Mouse (Mus musculus) CH12.LX (cell line): ENCODE measurements around the gene Ascl2. TPM values are rescaled to one million over a fixed set of nuclear protein-coding genes. Genes with fewer than 3 reads are reported as not detected.

Experiments used
- DNase-seq: peaks from one replicate; pipeline ENCODE4 v3.0.0-alpha.2; 2013; ENCODE audit errors: extremely low read depth
- H3K27ac ChIP-seq: 2 replicates; pipeline ENCODE4 v1.5.1; 2012; ENCODE audit warnings: low read depth, mild to moderate bottlenecking, control low read depth, moderate library complexity; ENCODE audit not compliant: insufficient read depth
- H3K27me3 ChIP-seq: replicated peaks from 2 replicates; pipeline ENCODE3; 2012; ENCODE audit warnings: inconsistent platforms
- H3K36me3 ChIP-seq, 2 experiments: replicated peaks in 1 of 2; 2 replicates each; pipeline versions ENCODE3 to v1.6.1; 2012; ENCODE audit warnings: inconsistent platforms in 1 of 2, low read length in 1 of 2, mild to moderate bottlenecking in 1 of 2, mixed read lengths in 1 of 2, moderate library complexity in 1 of 2; ENCODE audit not compliant: control insufficient read depth in 1 of 2, insufficient read depth in 1 of 2
- H3K4me1 ChIP-seq, 2 experiments: 2 replicates each; pipeline ENCODE4 v1.6.1; 2012; ENCODE audit warnings: inconsistent platforms in 1 of 2, moderate library complexity in 1 of 2; ENCODE audit not compliant: insufficient read depth in 2 of 2, control insufficient read depth in 1 of 2
- H3K4me2 ChIP-seq: 2 replicates; pipeline ENCODE4 v1.6.1; 2012; ENCODE audit warnings: low read depth, mild to moderate bottlenecking, control low read depth; ENCODE audit not compliant: poor library complexity, insufficient read depth, severe bottlenecking
- H3K4me3 ChIP-seq, 3 experiments: fragments of 150-350 bp in 1 of 3; sonication (generic) in 1 of 3; replicated peaks in 1 of 3; 2 replicates each; pipeline versions ENCODE3 to v1.5.1; 2011 to 2012; ENCODE audit warnings: low read depth in 2 of 3, low read length in 2 of 3, mild to moderate bottlenecking in 2 of 3, moderate library complexity in 2 of 3, control low read depth in 1 of 3, improper control_type of control experiment in 1 of 3, inconsistent platforms in 1 of 3, mixed read lengths in 1 of 3; ENCODE audit not compliant: poor library complexity in 1 of 3
- H3K79me2 ChIP-seq: replicated peaks from 2 replicates; pipeline ENCODE4 v1.6.1; 2012; ENCODE audit warnings: mild to moderate bottlenecking, moderate library complexity; ENCODE audit not compliant: control insufficient read depth, poor library complexity, insufficient read depth, severe bottlenecking; ENCODE audit errors: extremely low read depth
- H3K9ac ChIP-seq: 2 replicates; pipeline ENCODE4 v1.6.1; 2012; ENCODE audit warnings: low read depth, mild to moderate bottlenecking, control low read depth, moderate library complexity; ENCODE audit not compliant: insufficient read depth
- H3K9me3 ChIP-seq: replicated peaks from 2 replicates; pipeline ENCODE3; 2012; ENCODE audit warnings: low read length, inconsistent platforms, mixed read lengths
- EP300 ChIP-seq: IDR thresholded peaks from 2 replicates; pipeline ENCODE4 v1.6.1; 2011; ENCODE audit warnings: low read length, improper control_type of control experiment
- ETS1 ChIP-seq: conservative IDR thresholded peaks from 2 replicates; pipeline ENCODE4 v1.6.1; 2012; ENCODE audit warnings: low read depth, mild to moderate bottlenecking, inconsistent platforms, low read length, improper control_type of control experiment, moderate library complexity
- JUN ChIP-seq: IDR thresholded peaks from 2 replicates; pipeline ENCODE4 v1.6.1; 2011; ENCODE audit warnings: low read depth, mild to moderate bottlenecking, low read length, improper control_type of control experiment, moderate library complexity; ENCODE audit not compliant: insufficient read depth
- MXI1 ChIP-seq: IDR thresholded peaks from 2 replicates; pipeline ENCODE4 v1.6.1; 2011; ENCODE audit warnings: mild to moderate bottlenecking, low read depth, low read length, improper control_type of control experiment
- MYC ChIP-seq: IDR thresholded peaks from 2 replicates; pipeline ENCODE4 v1.6.1; 2011; ENCODE audit warnings: low read depth, mild to moderate bottlenecking, improper control_type of control experiment, low read length
- NELFE ChIP-seq: IDR thresholded peaks from 2 replicates; pipeline ENCODE4 v1.6.1; 2011; ENCODE audit warnings: low read depth, low read length, improper control_type of control experiment
- NRF1 ChIP-seq: IDR thresholded peaks from 2 replicates; pipeline ENCODE4 v1.6.1; 2014; ENCODE audit warnings: low read depth, mild to moderate bottlenecking, inconsistent platforms, low read length, improper control_type of control experiment, moderate library complexity
- PAX5 ChIP-seq: IDR thresholded peaks from 2 replicates; pipeline ENCODE4 v1.6.1; 2012; ENCODE audit warnings: low read length, inconsistent platforms, mixed read lengths
- SIN3A ChIP-seq: IDR thresholded peaks from 2 replicates; pipeline ENCODE4 v1.6.1; 2012; ENCODE audit warnings: low read length, improper control_type of control experiment, inconsistent platforms
- TBP ChIP-seq: conservative IDR thresholded peaks from 2 replicates; pipeline ENCODE4 v1.6.1; 2011; ENCODE audit warnings: low read depth, low read length, improper control_type of control experiment
- UBTF ChIP-seq: IDR thresholded peaks from 2 replicates; pipeline ENCODE4 v1.6.1; 2012; ENCODE audit warnings: low read depth, mild to moderate bottlenecking, inconsistent platforms, low read length, improper control_type of control experiment, moderate library complexity
- USF1 ChIP-seq: IDR thresholded peaks from 2 replicates; pipeline ENCODE4 v1.6.1; 2014; ENCODE audit warnings: low read depth, mild to moderate bottlenecking, inconsistent platforms, low read length, improper control_type of control experiment
- ZNF384 ChIP-seq: IDR thresholded peaks from 2 replicates; pipeline ENCODE4 v1.6.1; 2012; ENCODE audit warnings: low read depth, low read length, improper control_type of control experiment, inconsistent platforms
- dilution Hi-C: fragments of 300-500 bp; cut with MboI; formaldehyde crosslinking; loops from 2 replicates; pipeline ENCODE4 v1.14.3; 2020; ENCODE audit warnings: low sequenced_read_pairs; ENCODE audit not compliant: extremely low pct_unique_long_range_greater_than_20kb, extremely low pct_ligation_motif_present
- in situ Hi-C: fragments of 300-500 bp; cut with MboI; formaldehyde crosslinking; loops from 3 replicates; pipeline ENCODE4 v1.14.3; 2019; ENCODE audit warnings: low sequenced_read_pairs, low pct_ligation_motif_present, low pct_unique_long_range_greater_than_20kb, mixed read lengths
- polyA plus RNA-seq: library from polyadenylated mRNA; unstranded; fragments of >175 nt; gene quantifications from 2 replicates; pipeline ENCODE4 v1.2.1, GENCODE M21; 2012; ENCODE audit warnings: low read depth; ENCODE audit not compliant: insufficient read length
- total RNA-seq, 2 experiments: library from RNA; depleted of rRNA; stranded (reverse); fragments of 300-350 nt in 1 of 2; fragments of >200 nt in 1 of 2; gene quantifications; 2 replicates each; pipeline ENCODE4 v1.2.3; 2012 to 2014

The Ascl2 gene
- total and polyA plus RNA-seq, 3 experiments: not detected

DNA sequence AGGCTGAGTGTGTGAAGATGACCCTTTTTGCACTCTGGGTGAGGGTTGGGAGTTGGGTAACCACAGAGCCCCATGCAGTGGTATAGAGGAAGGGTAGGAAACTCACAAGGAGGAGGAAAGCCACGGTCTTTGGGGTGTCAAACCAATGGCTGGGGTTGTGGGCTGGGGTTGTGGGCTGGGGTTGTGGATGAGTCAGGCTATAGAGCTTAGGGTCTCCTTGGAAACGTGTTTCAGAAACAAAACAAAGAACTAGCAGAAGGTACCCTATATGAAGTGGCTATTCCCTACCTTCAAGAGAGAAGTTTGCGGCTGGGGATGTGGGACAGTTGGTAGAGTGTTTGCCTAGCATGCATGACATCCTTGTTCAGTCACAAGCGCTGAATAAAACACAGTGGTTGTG, 40.9 kb upstream of the Ascl2 start:
- H3K27ac ChIP-seq: no peak overlapping the region
- dilution Hi-C loops: no loop called here
- H3K4me3 ChIP-seq: no peak overlapping the region
- no peaks in the 10 kb centered on the region for H3K9me3 ChIP-seq
- H3K79me2 ChIP-seq: peaks cover 21% of the 10 kb centered on the region
- in situ Hi-C loops: loop anchor here (5.0 to 25.0 kb wide), 2 partner anchors 57 to 548 kb away; partner anchors contain the start of genes Lsp1 and Tssc4
- no peak overlapping the region for H3K4me2 ChIP-seq
- no peaks in the 10 kb centered on the region for H3K27me3 ChIP-seq
- peaks cover 0 to 40% of the 10 kb centered on the region in 2 experiments for H3K36me3 ChIP-seq
- no peak overlapping the region for H3K9ac ChIP-seq
- DNase-seq: no peak
- H3K4me1 ChIP-seq: peaks cover 9 to 36% of the 10 kb centered on the region in 2 experiments
- no peak for TF ChIP-seq USF1

DNA sequence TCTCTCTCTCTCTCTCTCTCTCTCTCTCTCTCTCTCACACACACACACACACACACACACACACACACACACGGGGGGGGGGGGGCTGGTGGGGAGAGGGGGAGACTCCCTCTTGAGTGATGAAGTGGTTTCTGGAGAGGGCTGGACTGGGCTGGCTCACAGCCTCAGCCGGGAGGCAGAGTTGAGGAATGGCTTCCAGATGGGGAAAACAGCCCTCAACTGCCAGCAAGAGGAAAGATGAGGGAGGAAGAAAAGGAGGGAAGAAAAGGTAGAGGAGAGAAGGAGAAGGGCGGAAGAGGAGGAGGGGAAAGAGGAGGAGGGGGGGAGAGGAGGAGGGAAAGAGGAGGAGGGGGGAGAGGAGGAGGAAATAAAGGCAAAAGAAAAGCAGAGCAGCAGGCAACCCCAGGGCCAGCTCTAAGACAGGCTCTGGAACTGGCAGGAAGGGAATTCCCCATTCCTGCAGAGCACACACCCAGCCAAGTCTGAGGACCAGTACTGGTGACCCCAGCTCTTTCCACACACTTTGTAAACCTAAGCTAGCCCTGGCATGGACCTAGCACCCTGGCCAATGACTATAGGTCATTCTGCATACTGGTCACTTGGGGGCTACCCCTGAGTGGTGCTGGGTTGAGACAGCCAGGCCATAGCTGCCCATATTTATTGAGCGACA, 40.1 kb upstream of the Ascl2 start:
- H3K79me2 ChIP-seq: peaks cover 21% of the 10 kb centered on the region
- no peak for DNase-seq
- H3K4me3 ChIP-seq: no peak overlapping the region
- H3K9me3 ChIP-seq: no peaks in the 10 kb centered on the region
- dilution Hi-C loops (no loop called here), in situ Hi-C loops (loop anchor here (5.0 to 25.0 kb wide), 2 partner anchors 58 to 547 kb away; partner anchors contain the start of genes Lsp1 and Tssc4)
- H3K36me3 ChIP-seq: peaks cover 0 to 35% of the 10 kb centered on the region in 2 experiments
- TF ChIP-seq ZNF384 (no peak), SIN3A (no peak), ETS1 (no peak), NELFE (no peak), PAX5 (no peak), MYC (no peak), TBP (no peak), NRF1 (no peak), EP300 (no peak; the same call in 1 of the 2 replicates), UBTF (no peak), JUN (no peak), MXI1 (no peak)
- H3K9ac ChIP-seq: peak overlapping the region; percentile 15; the same call in 1 of the 2 replicates
- H3K4me1 ChIP-seq: peaks cover 10 to 35% of the 10 kb centered on the region in 2 experiments
- H3K4me2 ChIP-seq: peak overlapping the region; percentile 53
- no peak overlapping the region for H3K27ac ChIP-seq
- H3K27me3 ChIP-seq: no peaks in the 10 kb centered on the region
